Mouse (Mus musculus): ENCODE measurements around the gene Rgl2. TPM values are rescaled to one million over a fixed set of nuclear protein-coding genes. Genes with fewer than 3 reads are reported as not detected.

Rgl2 gene
- polyA plus RNA-seq, 1 experiment from 2014 or later = 7.1 TPM

DNA sequence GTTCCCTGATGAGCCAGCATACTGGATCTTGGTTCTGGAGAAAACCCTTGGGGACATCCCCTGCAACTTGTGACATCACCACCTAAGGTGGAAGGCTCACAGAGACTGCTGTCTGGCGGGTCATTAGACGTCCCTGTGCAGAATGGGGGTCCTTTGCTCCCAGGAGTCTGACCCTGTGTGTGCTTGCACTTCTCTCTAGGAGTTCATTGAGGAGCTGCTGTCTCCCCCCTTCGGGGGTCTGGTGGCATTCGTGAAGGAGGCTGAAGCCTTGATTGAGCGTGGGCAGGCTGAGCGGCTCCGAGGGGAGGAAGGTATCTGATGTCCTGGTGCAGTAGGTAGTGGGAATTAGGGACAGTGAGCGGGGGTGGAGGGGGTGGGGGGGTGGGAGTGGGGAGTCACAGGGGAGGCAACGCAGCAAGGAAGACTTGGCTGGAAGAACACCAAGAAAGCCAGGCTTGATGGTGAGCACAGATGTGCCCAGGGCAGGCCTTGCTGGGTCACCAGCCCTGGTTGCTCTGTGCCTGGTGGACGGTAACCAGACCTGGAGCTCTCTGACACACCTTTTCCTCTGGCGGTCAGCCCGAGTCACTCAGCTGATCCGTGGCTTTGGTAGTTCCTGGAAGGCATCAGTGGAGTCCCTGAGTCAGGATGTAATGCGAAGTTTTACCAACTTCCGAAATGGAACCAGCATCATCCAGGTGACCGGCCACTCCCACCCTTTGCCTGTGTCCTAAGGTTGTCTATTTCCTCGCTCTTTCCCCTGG lies 35.9 kb downstream of the Rgl2 start:
- 0 out of 2 replicates have a peak, but pooled peaks cover 3% of the 10 kb centered on the region for H3K4me1 ChIP-seq (replicated peaks)
- no peak overlapping the region for H3K27ac ChIP-seq
- no peak overlapping the region for H3K4me3 ChIP-seq (replicated peaks)
- DNase-seq (no peak), ATAC-seq (ENCODE audit: low read depth) (no peak)
- no peak overlapping the region for H3K4me2 ChIP-seq
- H3K27me3 ChIP-seq = no peaks in the 10 kb centered on the region
- peaks cover 60% of the 10 kb centered on the region for H3K36me3 ChIP-seq
- 84% methylated on average over 17 of the region's 17 CpGs for WGBS (ENCODE audit: insufficient replicate concordance)
- H3K9me3 ChIP-seq (replicated peaks) = no peaks in the 10 kb centered on the region
- H3K9ac ChIP-seq = no peak overlapping the region

- 83% methylated on average over 16 of the region's 16 CpGs for WGBS (ENCODE audit: insufficient replicate concordance)
- Histone ChIP-seq H3K4me1 (replicated peaks) (0 out of 2 replicates have a peak, but pooled peaks cover 3% of the 10 kb centered on the region), H3K36me3 (peaks cover 53% of the 10 kb centered on the region), H3K9me3 (replicated peaks) (no peaks in the 10 kb centered on the region), H3K4me3 (replicated peaks) (no peak overlapping the region), H3K27ac (no peak overlapping the region), H3K4me2 (no peak overlapping the region), H3K9ac (no peak overlapping the region), H3K27me3 (no peaks in the 10 kb centered on the region)
- ATAC-seq (ENCODE audit: low read depth) (no peak), DNase-seq (no peak)
These were observed 36.7 kb downstream of the Rgl2 start for GRCm38 (mm10) chr17:33965846-33966550.

DNA sequence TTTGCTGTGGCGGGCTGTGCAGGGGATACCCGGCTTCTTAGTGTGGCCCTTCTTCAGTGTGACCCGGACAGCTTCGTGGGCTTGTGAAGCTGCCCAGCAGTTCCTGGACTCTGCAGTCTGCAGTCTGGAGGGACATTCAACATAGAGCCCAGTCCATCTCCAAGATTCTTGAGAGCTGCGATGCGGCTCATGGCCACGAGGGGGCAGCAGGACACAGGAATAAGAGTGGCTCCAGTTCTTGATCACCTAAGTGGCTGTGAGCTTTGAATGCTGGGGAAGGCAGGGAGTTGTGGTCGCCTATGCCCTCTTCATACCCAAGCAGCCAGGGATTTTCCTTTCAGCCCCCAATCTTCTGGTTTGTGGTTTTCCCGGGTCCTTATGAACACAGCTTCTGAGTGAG lies 39.1 kb downstream of the Rgl2 start:
- H3K36me3 ChIP-seq = peaks cover 28% of the 10 kb centered on the region
- no peak overlapping the region for H3K27ac ChIP-seq
- H3K4me2 ChIP-seq = no peak overlapping the region
- DNase-seq (peak; percentile 74), ATAC-seq (ENCODE audit: low read depth) (peak; percentile 68)
- no peaks in the 10 kb centered on the region for H3K27me3 ChIP-seq
- H3K4me3 ChIP-seq (replicated peaks) = no peak overlapping the region
- H3K9me3 ChIP-seq (replicated peaks) = no peaks in the 10 kb centered on the region
- peaks cover 8% of the 10 kb centered on the region for H3K4me1 ChIP-seq (replicated peaks)
- 2% methylated on average over 9 of the region's 9 CpGs for WGBS (ENCODE audit: insufficient replicate concordance)
- H3K9ac ChIP-seq = no peak overlapping the region

GRCm38 (mm10) chr17:33968927-33969326 lies 39.6 kb downstream of the Rgl2 start:
- no peaks in the 10 kb centered on the region for H3K9me3 ChIP-seq (replicated peaks)
- H3K27me3 ChIP-seq = no peaks in the 10 kb centered on the region
- no peak overlapping the region for H3K4me2 ChIP-seq
- no peak overlapping the region for H3K27ac ChIP-seq
- no peak overlapping the region for H3K4me3 ChIP-seq (replicated peaks)
- H3K36me3 ChIP-seq = peaks cover 23% of the 10 kb centered on the region
- no peak overlapping the region for H3K9ac ChIP-seq
- WGBS (ENCODE audit: insufficient replicate concordance) = 21% methylated on average over 5 of the region's 5 CpGs
- ATAC-seq (ENCODE audit: low read depth) (peak; percentile 55), DNase-seq (no peak)
- peaks cover 12% of the 10 kb centered on the region for H3K4me1 ChIP-seq (replicated peaks)

- no peak overlapping the region for H3K27ac ChIP-seq
- no peak for ATAC-seq (ENCODE audit: low read depth)
- no peak for DNase-seq
- peaks cover 12% of the 10 kb centered on the region for H3K4me1 ChIP-seq (replicated peaks)
- WGBS (ENCODE audit: insufficient replicate concordance) = 68% methylated on average over 4 of the region's 4 CpGs
- H3K9ac ChIP-seq = no peak overlapping the region
- H3K9me3 ChIP-seq (replicated peaks) = no peaks in the 10 kb centered on the region
- no peak overlapping the region for H3K4me3 ChIP-seq (replicated peaks)
- no peak overlapping the region for H3K4me2 ChIP-seq
- H3K27me3 ChIP-seq = no peaks in the 10 kb centered on the region
- peaks cover 21% of the 10 kb centered on the region for H3K36me3 ChIP-seq
These were observed 40.1 kb downstream of the Rgl2 start for GRCm38 (mm10) chr17:33969394-33969793.

DNA sequence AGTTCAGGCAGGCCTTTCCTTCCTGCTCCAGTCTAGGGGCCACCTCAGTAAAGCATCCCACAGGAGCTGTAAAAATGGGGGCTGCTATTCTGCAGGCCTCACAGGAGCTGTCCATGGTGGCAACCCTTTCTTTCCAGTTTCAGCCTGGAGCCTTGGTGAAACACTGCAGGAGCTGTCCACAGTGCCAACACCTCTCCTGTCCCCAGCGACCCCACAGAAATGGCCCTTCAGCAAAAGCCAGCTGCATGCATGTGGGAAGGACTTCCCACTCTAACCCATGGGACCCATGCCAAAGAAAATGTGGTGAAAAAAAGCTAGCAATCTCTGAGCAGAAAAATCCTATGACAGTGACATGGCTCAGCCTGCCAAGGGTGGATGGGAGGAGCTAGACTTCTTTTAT lies 43.3 kb downstream of the Rgl2 start:
- H3K9ac ChIP-seq = no peak overlapping the region
- WGBS (ENCODE audit: insufficient replicate concordance) = 5% methylated on average over 1 of the region's 1 CpGs
- no peak for ATAC-seq (ENCODE audit: low read depth)
- H3K4me3 ChIP-seq (replicated peaks) = no peak overlapping the region
- H3K9me3 ChIP-seq (replicated peaks) = no peaks in the 10 kb centered on the region
- H3K27me3 ChIP-seq = peaks cover 19% of the 10 kb centered on the region
- peaks cover 14% of the 10 kb centered on the region for H3K4me1 ChIP-seq (replicated peaks)
- H3K4me2 ChIP-seq = no peak overlapping the region
- no peaks in the 10 kb centered on the region for H3K36me3 ChIP-seq
- no peak overlapping the region for H3K27ac ChIP-seq
- no peak for DNase-seq

DNA sequence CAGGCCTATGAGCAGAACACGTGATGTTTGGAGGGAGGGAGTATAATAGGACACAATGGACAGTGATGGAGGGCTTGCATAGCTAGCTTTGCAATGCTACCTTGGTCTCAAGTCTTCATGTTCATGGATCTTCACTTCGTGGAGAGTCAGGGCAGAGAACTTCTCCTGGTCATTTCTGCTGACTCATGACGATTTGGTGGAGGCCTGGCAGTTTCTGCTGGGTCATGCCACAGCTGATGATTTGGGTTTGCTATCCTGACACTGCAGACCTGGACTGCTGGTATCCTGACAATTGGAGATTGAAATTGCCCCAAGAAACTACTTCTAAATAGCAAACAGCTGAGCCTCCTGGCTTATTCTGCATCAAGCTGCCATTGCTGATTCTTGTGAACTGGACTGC lies 44.2 kb downstream of the Rgl2 start:
- H3K4me2 ChIP-seq = no peak overlapping the region
- no peaks in the 10 kb centered on the region for H3K36me3 ChIP-seq
- H3K27me3 ChIP-seq = peaks cover 28% of the 10 kb centered on the region
- H3K4me3 ChIP-seq (replicated peaks) = no peak overlapping the region
- H3K9me3 ChIP-seq (replicated peaks) = no peaks in the 10 kb centered on the region
- 37% methylated on average over 3 of the region's 3 CpGs for WGBS (ENCODE audit: insufficient replicate concordance)
- H3K9ac ChIP-seq = no peak overlapping the region
- H3K27ac ChIP-seq = no peak overlapping the region
- ATAC-seq (ENCODE audit: low read depth) (0 out of 2 replicates have a peak, but pooled peaks have one; percentile 33), DNase-seq (peak; percentile 51)
- peaks cover 22% of the 10 kb centered on the region for H3K4me1 ChIP-seq (replicated peaks)

DNA sequence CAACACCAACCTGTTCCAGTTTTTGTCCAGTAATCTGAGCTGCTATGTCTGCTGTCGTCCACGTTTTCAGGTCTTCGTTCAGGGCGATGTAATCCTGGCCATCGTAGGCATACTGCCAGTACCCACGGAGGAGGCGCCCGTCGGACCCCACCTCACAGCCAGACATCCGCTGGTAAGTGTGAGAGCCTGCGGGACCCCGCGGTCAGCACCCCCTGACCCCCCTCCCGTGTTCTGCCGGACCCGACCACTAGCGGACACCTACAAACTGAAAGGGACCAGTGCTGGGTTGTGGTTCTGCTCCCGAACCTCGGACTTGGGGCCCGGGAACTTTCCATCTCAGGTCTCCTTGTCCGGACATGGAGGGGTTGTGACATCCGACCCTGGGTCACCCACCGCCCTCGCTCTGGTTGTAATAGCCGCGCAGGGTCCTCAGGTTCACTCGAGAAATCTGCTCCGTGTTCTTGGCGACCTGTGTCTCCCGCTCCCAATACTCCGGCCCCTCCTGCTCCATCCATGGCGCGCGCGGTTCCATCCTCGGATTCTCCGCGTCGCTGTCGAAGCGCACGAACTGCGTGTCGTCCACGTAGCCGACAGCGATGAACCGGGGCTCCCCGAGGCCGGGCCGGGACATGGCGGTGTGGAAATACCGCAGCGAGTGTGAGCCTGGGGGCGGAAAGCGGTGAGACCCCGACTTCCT lies 48.7 kb downstream of the Rgl2 start:
- Histone ChIP-seq H3K9ac (peak overlapping the region; percentile 61), H3K4me2 (peak overlapping the region; percentile 85), H3K4me1 (replicated peaks) (peaks cover 50% of the 10 kb centered on the region), H3K4me3 (replicated peaks) (peak overlapping the region; percentile 62), H3K36me3 (no peaks in the 10 kb centered on the region), H3K27me3 (peaks cover 41% of the 10 kb centered on the region), H3K9me3 (replicated peaks) (no peaks in the 10 kb centered on the region), H3K27ac (no peak overlapping the region; the same call in 1 of the 2 replicates)
- ATAC-seq (ENCODE audit: low read depth) (no peak), DNase-seq (no peak)
- 3% methylated on average over 57 of the region's 57 CpGs for WGBS (ENCODE audit: insufficient replicate concordance)

DNA sequence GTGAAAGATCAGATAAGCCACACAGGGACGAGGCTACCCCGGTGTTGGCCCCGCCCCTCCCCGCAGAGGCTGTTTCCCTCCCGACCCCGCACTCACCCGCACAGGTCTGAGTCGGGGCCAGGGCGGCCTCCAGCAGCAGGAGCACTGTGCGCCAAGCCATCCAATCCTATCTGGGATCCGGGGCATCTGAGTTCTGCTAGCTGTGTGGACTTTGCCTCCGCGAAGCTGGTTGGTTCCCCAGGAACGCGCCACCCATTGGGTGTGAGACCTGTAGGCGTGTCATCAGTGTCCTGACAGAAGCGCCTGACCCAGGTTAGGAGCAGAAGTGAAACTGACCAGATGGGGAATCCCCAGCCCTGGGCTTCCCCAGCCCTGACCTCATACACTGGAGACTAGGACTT lies 49.3 kb downstream of the Rgl2 start:
- WGBS (ENCODE audit: insufficient replicate concordance) = under 1% methylated on average over 17 of the region's 17 CpGs
- peak overlapping the region; percentile 62 for H3K27ac ChIP-seq
- no peaks in the 10 kb centered on the region for H3K36me3 ChIP-seq
- peak; percentile 76 for DNase-seq
- H3K4me2 ChIP-seq = peak overlapping the region; percentile 85
- H3K9me3 ChIP-seq (replicated peaks) = no peaks in the 10 kb centered on the region
- H3K9ac ChIP-seq = peak overlapping the region; percentile 61
- H3K4me1 ChIP-seq (replicated peaks) = peaks cover 44% of the 10 kb centered on the region
- H3K4me3 ChIP-seq (replicated peaks) = peak overlapping the region; percentile 62
- peaks cover 41% of the 10 kb centered on the region for H3K27me3 ChIP-seq
- peak; percentile 84 for ATAC-seq (ENCODE audit: low read depth)

DNA sequence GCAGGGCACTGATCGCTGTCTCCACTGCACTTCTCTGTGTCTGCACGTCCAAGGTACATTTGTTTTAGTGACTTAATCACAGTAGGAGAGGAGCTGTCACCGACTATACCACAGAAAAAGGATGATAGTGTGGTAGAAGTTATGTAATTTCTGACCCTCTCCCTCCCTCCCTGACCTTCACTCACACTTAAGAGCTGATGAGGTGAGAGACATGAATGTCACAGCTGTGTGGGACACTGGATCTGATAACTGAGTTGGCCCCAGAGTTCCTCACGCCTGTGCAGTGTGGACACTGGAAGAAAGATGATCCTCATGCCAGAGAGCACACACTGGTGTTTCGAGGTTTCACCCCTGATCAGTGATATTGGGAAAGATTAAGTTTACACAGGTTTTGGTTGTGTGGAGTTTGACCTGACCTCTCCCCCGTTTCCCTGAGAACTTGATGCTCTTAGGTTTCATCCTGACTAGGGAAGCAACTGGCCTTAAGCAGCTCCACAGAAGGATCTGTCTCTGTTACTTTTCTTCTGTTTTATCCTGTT lies 50.2 kb downstream of the Rgl2 start:
- H3K9ac ChIP-seq = no peak overlapping the region
- DNase-seq (no peak), ATAC-seq (ENCODE audit: low read depth) (no peak)
- peaks cover 41% of the 10 kb centered on the region for H3K27me3 ChIP-seq
- 56% methylated on average over 6 of the region's 6 CpGs for WGBS (ENCODE audit: insufficient replicate concordance)
- peak overlapping the region; percentile 62; the same call in 1 of the 2 replicates for H3K27ac ChIP-seq
- H3K36me3 ChIP-seq = no peaks in the 10 kb centered on the region
- H3K9me3 ChIP-seq (replicated peaks) = no peaks in the 10 kb centered on the region
- H3K4me2 ChIP-seq = peak overlapping the region; percentile 85; the same call in 1 of the 2 replicates
- peaks cover 41% of the 10 kb centered on the region for H3K4me1 ChIP-seq (replicated peaks)
- no peak overlapping the region for H3K4me3 ChIP-seq (replicated peaks)
